Comparison of ENCODE assay signal across 13 mouse cellular contexts in the genomic region with DNA sequence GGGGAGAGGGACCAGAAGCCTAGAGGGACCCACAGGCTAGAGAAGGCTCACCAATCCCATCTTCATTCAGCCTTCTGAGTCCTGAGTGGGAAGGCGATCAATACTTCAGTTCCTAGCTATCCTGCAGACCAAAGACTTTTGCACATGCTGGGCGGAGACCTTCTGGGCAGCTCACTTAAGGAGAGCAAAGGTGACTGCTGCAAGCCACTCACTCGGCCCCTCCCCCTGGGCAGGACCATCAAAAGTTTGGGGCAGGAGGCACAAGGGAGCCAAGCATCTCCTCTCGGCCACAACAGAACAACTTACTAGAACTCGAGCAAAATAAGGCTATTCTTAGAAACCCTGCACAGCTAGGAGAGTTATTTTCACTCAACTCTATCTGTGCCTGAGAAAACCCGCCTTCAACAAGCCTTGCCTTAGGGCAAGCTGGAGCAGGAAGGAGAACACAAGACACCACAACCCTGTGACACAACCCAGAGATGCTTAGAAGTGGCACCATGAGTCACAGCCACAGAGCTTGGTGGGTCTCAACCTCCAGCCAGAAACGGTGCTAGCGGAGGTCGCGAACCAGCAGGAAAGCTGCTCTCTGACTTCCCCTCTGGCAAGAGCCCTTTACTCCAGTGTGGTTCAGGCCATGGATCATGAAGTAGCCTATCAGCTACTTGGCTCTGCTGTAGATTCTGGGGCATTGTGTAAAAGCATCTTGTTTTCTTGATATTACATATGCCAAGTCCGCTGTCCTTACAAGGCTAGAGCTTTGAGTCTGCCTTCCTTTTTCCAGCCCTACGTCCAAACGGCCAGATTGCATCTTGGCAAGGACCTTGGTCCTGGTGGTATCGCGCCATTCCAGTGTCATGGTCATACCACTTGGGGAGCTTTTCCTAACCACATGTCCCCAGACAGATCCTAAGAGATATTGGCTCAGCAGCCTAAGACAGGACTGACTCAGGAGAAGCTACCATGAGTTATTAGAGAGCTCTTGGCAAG.
DNase-seq lines count a peak whose midpoint lies in the region; ATAC-seq and TF ChIP-seq lines count a peak whose summit lies in the region.
"Had no signal": no experiment of that assay in that cellular context is flagged by ENCODE, and none has a peak within 500 bp of the region (broad histone marks: within the 10 kb centered on the region; RNA-seq: fewer than 3 reads in every experiment).

No protein-coding gene starts in this region.

- no peaks in the 10 kb centered on the region for H3K9me3 ChIP-seq in kidney, embryonic 14.5 days (ENCODE audit: control insufficient read depth, low read length)
- no peaks in the 10 kb centered on the region for H3K9me3 ChIP-seq in hindbrain, embryonic 10.5 days
- no peaks in the 10 kb centered on the region for H3K9me3 ChIP-seq in hindbrain, embryonic 13.5 days
- H3K9me3 ChIP-seq: liver, embryonic 12.5 days had no signal

- H3K27ac ChIP-seq in kidney, embryonic 14.5 days (ENCODE audit: low read depth, low read length): no peak overlapping the region
- peak overlapping the region; percentile 28; the same call in 1 of the 2 replicates for H3K27ac ChIP-seq in cortical plate, adult 2 months (ENCODE audit: insufficient read depth, low read length)
- no peak overlapping the region; the same call in 1 of the 2 replicates for H3K27ac ChIP-seq in hindbrain, embryonic 10.5 days
- no peak overlapping the region for H3K27ac ChIP-seq in hindbrain, embryonic 13.5 days
- H3K27ac ChIP-seq: liver, embryonic 12.5 days; macrophage had no signal

- no peak overlapping the region for H3K9ac ChIP-seq in kidney, embryonic 14.5 days (ENCODE audit: low read depth, low read length)
- no peak overlapping the region for H3K9ac ChIP-seq in hindbrain, embryonic 13.5 days
- H3K9ac ChIP-seq: forebrain, postnatal 0 days; liver, embryonic 12.5 days had no signal

- no peaks in the 10 kb centered on the region for H3K4me1 ChIP-seq in kidney, embryonic 14.5 days (ENCODE audit: control insufficient read depth, insufficient read depth, low read length)
- H3K4me1 ChIP-seq in cortical plate, adult 2 months (ENCODE audit: control insufficient read depth, insufficient read depth, low read length): peaks cover 13% of the 10 kb centered on the region
- 0 out of 2 replicates have a peak, but pooled peaks cover 6% of the 10 kb centered on the region for H3K4me1 ChIP-seq in hindbrain, embryonic 10.5 days (replicated peaks)
- H3K4me1 ChIP-seq in hindbrain, embryonic 13.5 days (replicated peaks): no peaks in the 10 kb centered on the region

- peaks cover 3% of the 10 kb centered on the region; the same call in 1 of the 2 replicates for H3K36me3 ChIP-seq in kidney, embryonic 14.5 days (ENCODE audit: control insufficient read depth, insufficient read depth, low read length)
- no peaks in the 10 kb centered on the region for H3K36me3 ChIP-seq in hindbrain, embryonic 10.5 days
- H3K36me3 ChIP-seq in hindbrain, embryonic 13.5 days: peaks cover 10% of the 10 kb centered on the region

- no peak overlapping the region for H3K4me2 ChIP-seq in kidney, embryonic 14.5 days (replicated peaks; ENCODE audit: low read depth, low read length)
- H3K4me2 ChIP-seq in hindbrain, embryonic 13.5 days: no peak overlapping the region
- H3K4me2 ChIP-seq: liver, embryonic 12.5 days had no signal

- TF ChIP-seq POLR2A in cortical plate, adult 2 months (IDR thresholded peaks at IDR 0.05; ENCODE audit: extremely low read depth, insufficient read depth, low read length): no peak

- peak; percentile 69 for DNase-seq in adrenal gland, postnatal 14 days
- no peak for DNase-seq in adrenal gland, adult 8-10 months
- DNase-seq in kidney, adult 9 months: peak; percentile 54
- peak; percentile 51 to 76 for DNase-seq in kidney, postnatal 36 days
- no peak for DNase-seq in hindbrain, embryonic 10.5 days (ENCODE audit: low spot score)
- DNase-seq: forebrain, postnatal 0 days had no signal

- ATAC-seq in kidney, embryonic 14.5 days (ENCODE audit: low FRiP score, low TSS enrichment): no peak
- no peak for ATAC-seq in hindbrain, embryonic 13.5 days (ENCODE audit: low FRiP score)
- ATAC-seq: activated CD4-positive, CD25-positive, alpha-beta regulatory T cell, adult 4 months; forebrain, postnatal 0 days; inflammation-experienced regulatory T-cells, adult 6 months; liver, embryonic 12.5 days had no signal

- 85% methylated on average over 15 of the region's 15 CpGs for WGBS in kidney, embryonic 14.5 days
- WGBS in hindbrain, embryonic 10.5 days: 83% methylated on average over 15 of the region's 15 CpGs
- 89% methylated on average over 15 of the region's 15 CpGs for WGBS in hindbrain, embryonic 13.5 days

- no peaks in the 10 kb centered on the region for H3K27me3 ChIP-seq in kidney, embryonic 14.5 days (ENCODE audit: control insufficient read depth, insufficient read depth, low read length)
- H3K27me3 ChIP-seq in hindbrain, embryonic 10.5 days (ENCODE audit: insufficient read depth, poor library complexity, severe bottlenecking): no peaks in the 10 kb centered on the region
- H3K27me3 ChIP-seq in hindbrain, embryonic 13.5 days: no peaks in the 10 kb centered on the region
- H3K27me3 ChIP-seq: liver, embryonic 12.5 days had no signal

- no peak for TF ChIP-seq CTCF in cortical plate, adult 2 months (IDR thresholded peaks at IDR 0.05; ENCODE audit: extremely low read depth, insufficient read depth, low read length)

- no peak overlapping the region for H3K4me3 ChIP-seq in kidney, embryonic 14.5 days (ENCODE audit: low read length)
- no peak overlapping the region for H3K4me3 ChIP-seq in cortical plate, adult 2 months (ENCODE audit: insufficient read depth, low read length)
- no peak overlapping the region for H3K4me3 ChIP-seq in hindbrain, embryonic 10.5 days
- H3K4me3 ChIP-seq in hindbrain, embryonic 13.5 days: no peak overlapping the region
- H3K4me3 ChIP-seq: liver, embryonic 12.5 days had no signal

Comparison
In these comparisons a context has a peak if more than half of its experiments do, and no peak if none do; other contexts are left out.
1. DNase-seq: peak in adrenal gland, postnatal 14 days (single experiment), kidney, adult 9 months (single experiment) and kidney, postnatal 36 days (2 of 2); none in adrenal gland, adult 8-10 months (single experiment) and hindbrain, embryonic 10.5 days (single experiment).